Mouse (Mus musculus) ES-Bruce4 (cell line): ENCODE data around the gene Tiam1.

Experiments
- CTCF ChIP-seq: IDR thresholded peaks from one replicate; pipeline ENCODE4 v1.8.1; 2011; ENCODE audit warnings: low read depth, low read length
- POLR2A ChIP-seq: IDR thresholded peaks from one replicate; pipeline ENCODE4 v1.8.1; 2011; ENCODE audit warnings: low read length; ENCODE audit not compliant: insufficient read depth

- no peak for TF ChIP-seq CTCF
- TF ChIP-seq POLR2A: no peak
These were observed 58.0 kb downstream of the Tiam1 start for GRCm38 (mm10) chr16:90085580-90085979.
